Mouse (Mus musculus) ovary, postnatal 10 days (tissue): Measurements from ENCODE around the gene Ubap1l.

Experiments
- DNase-seq: peaks from one replicate; pipeline ENCODE4 v3.0.0; 2022; ENCODE audit warnings: low spot score

Gene Ubap1l

DNA sequence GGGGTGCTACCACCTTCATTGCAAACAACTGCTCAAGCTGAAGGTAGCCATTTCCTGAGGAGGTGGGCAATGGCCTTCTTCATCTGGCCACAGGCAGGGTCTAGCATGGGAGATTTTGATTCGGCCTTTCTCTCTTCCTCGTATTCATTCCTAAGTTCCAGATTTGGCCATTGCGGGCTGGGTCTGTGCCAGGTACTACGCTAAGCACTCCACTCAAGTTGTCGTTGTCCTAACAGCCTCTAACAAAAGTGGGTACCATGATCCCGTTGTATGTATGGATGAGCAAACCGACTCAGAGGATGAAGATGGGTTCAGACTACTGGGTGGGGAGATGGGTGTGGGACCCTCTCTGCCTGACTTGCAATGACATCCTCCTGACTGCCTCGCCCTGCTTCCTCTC lies 49.5 kb downstream of the Ubap1l start:
- DNase-seq: no peak

GRCm38 (mm10) chr9:65411326-65411725 lies 50.5 kb downstream of the Ubap1l start:
- DNase-seq: no peak

- no peak for DNase-seq
Observed at GRCm38 (mm10) chr9:65417738-65418137, 56.9 kb downstream of the Ubap1l start.

GRCm38 (mm10) chr9:65419633-65420032 lies 58.8 kb downstream of the Ubap1l start:
- no peak for DNase-seq

- DNase-seq: no peak
Observed at GRCm38 (mm10) chr9:65422760-65423501, 62.1 kb downstream of the Ubap1l start, which contains the start of gene Slc51b. Gene Slc51b (minus strand): TSS chr9:65422955.

DNA sequence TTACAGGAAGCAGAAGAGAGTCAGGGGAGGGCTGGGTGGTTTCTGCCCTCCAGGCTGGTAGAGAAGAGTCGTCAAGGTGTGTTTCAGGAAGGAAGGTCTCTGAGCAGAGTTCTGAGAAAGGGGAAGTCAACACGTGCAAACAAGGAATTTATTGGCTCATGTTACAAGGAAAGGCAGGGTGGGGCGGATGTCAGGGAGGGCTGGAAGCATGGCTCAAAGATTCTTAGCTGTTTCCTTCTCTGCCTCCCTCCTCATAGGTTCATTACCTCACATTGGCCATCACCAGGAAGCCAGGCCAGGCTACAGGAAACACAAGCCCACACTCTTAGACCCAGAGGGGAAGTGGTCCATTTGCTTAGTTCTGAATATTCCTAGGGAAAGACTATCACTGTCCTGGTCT lies 63.6 kb downstream of the Ubap1l start:
- no peak for DNase-seq

- no peak for DNase-seq
Observed at GRCm38 (mm10) chr9:65427511-65427910, 66.7 kb downstream of the Ubap1l start.

- no peak for DNase-seq
Observed at GRCm38 (mm10) chr9:65428003-65428402, 67.2 kb downstream of the Ubap1l start.
